Mouse (Mus musculus): Measurements from ENCODE around the gene Gys1. TPM values are rescaled to one million over a fixed set of nuclear protein-coding genes. Genes with fewer than 3 reads are reported as not detected.
A peak's percentile ranks its signal among the peaks of the same experiment; 100 is the strongest.

Gene Gys1
- polyA plus RNA-seq, 1 experiment from 2014 or later: 59.3 TPM

DNA sequence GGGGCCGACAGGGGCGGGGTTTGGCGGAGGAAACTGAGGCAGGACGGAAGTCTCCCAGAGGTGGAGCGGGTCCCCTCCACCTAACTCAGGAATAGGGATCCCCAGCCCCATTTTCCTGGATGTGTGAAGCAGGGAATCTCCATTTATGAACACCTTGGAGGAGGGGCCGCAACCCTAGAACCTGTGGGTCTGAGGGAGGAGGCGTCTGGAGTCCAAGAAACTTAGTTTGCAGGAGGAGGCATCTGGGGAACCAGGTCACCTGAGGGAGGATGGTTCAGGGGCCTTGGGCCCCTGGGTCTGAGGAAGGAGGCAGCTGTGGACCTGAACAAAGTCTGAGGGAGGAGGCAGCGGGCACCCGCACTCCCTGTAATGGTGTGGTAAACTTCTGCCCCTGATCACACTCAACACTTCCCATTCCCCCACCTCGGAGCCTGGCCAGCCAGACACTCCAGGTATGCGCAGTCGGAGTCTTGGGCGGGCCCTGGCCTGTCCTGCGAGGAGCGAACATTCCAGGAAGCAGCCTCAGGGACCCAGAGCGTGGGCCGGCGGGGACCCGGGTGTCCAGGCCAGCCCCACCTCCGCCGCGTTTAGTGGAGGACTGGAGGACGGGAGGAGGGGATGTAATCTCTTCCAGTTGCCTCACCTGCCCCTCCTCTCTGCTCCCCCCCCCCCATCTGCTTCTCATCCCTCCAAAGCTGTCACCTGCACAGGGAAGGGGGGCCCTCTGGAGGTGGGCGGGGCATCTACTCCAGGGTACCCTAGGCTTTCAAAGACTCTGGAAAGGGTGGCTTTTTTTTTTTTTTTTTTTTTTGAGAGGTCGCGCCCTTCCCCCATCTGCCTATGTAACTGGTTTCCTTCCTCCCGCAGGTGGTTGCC, 20.5 kb upstream of the Gys1 start:
- POLR2A ChIA-PET: interaction anchor here (0.6 kb wide), 1 partner anchor 136 kb away, joined by 3 read pairs; no protein-coding TSS in a partner anchor
- in situ Hi-C loops (cut with MboI; ENCODE audit: low pct_unique_long_range_greater_than_20kb): no loop called here

DNA sequence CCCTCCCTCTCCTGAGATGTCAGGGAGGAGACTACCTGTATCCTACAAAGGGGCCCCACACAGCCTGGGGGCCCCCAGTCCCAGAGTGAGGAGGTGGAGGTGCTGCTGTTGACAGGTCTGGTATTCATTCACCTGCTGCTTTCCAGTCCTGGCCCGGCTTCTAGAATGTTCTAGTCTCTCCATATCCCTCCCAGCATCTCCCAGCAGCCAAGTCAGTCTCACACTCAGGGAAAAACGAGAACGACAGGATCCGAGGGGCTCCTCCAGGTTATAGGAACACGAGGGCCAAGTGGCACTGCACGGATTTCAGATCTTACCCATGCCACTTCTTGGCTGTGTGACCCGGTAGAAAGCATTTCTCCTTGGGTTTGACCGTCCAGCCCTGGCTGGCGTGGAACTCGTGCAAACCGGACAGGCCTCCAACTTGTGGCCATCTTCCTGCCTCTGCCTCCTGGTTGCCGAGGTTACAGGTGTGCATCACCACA, 19.9 kb upstream of the Gys1 start:
- ATAC-seq (no peak), DNase-seq (ENCODE audit: low read depth, low spot score) (no peak)
- in situ Hi-C loops (cut with MboI; ENCODE audit: low pct_unique_long_range_greater_than_20kb): no loop called here
- ChIA-PET CTCF (no interaction called here), POLR2A (interaction anchor here (0.6 kb wide), 1 partner anchor 137 kb away, joined by 3 read pairs; no protein-coding TSS in a partner anchor)
- TF ChIP-seq CTCF (IDR thresholded peaks at IDR 0.05): no peak
- peaks cover 8% of the 10 kb centered on the region for H3K27me3 ChIP-seq

More for the DNA sequence above, 20.5 kb upstream of the Gys1 start:
- DNase-seq (ENCODE audit: low read depth, low spot score) (no peak), ATAC-seq (peak; percentile 5)
- H3K27me3 ChIP-seq: peaks cover 14% of the 10 kb centered on the region
- TF ChIP-seq CTCF (IDR thresholded peaks at IDR 0.05): no peak
- CTCF ChIA-PET: interaction anchor here (0.6 kb wide), 1 partner anchor 11 kb away, joined by 3 read pairs; no protein-coding TSS in a partner anchor

DNA sequence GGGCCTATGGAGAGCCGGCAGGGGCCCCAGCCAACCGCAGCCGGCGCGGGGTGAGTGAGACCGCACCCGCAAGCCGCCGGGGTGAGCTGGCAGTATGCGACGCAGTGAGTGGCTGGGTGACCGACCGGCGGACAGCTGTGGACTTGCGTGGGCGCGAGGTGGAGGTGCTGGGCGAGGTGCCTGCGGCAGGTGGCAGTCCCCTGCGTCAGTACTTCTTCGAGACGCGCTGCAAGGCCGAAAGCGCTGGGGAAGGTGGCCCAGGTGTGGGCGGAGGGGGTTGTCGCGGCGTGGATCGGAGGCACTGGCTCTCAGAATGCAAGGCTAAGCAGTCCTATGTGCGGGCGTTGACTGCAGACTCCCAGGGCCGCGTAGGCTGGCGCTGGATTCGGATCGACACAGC, 19.0 kb upstream of the Gys1 start:
- no peak for DNase-seq (ENCODE audit: low read depth, low spot score)
- peaks cover 8% of the 10 kb centered on the region for H3K27me3 ChIP-seq
- POLR2A ChIA-PET: no interaction called here
- in situ Hi-C loops (cut with MboI; ENCODE audit: low pct_unique_long_range_greater_than_20kb): no loop called here
- TF ChIP-seq CTCF (IDR thresholded peaks at IDR 0.05): no peak
- CTCF ChIA-PET: no interaction called here
- no peak for ATAC-seq

DNA sequence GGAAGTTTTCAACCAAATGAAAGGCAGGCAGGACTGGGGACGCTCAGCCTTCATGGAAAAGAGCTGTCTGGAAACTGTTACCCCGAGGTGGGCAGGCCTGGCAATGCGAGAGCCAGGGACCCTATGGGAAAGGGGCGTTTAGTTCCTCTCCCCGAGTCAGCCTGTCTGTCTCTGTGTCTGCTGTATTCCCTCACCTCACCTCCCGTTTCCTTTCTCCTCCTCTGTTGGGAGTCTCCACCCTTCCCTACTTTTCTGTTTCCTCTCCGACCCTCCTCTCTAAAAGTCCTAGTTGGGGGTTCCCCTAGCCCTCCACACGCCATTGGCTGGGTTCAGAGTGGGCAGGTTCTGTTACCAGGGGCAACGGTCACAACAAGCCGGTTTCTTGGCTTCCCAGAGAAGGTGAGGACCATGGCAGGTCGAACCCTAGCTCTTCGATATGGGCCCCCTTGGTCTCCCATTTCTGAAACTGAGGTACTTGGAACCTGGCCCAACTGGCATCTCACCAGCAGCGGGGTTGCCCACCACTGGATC, 16.6 kb upstream of the Gys1 start:
- H3K27me3 ChIP-seq: no peaks in the 10 kb centered on the region
- ChIA-PET POLR2A (interaction anchor here (1.5 to 1.8 kb wide), 2 partner anchors 17 to 18 kb away, joined by 3 to 4 read pairs; no protein-coding TSS in a partner anchor), CTCF (no interaction called here)
- no peak for DNase-seq (ENCODE audit: low read depth, low spot score)
- in situ Hi-C loops (cut with MboI; ENCODE audit: low pct_unique_long_range_greater_than_20kb): no loop called here
- TF ChIP-seq CTCF (IDR thresholded peaks at IDR 0.05): no peak
- no peak for ATAC-seq

DNA sequence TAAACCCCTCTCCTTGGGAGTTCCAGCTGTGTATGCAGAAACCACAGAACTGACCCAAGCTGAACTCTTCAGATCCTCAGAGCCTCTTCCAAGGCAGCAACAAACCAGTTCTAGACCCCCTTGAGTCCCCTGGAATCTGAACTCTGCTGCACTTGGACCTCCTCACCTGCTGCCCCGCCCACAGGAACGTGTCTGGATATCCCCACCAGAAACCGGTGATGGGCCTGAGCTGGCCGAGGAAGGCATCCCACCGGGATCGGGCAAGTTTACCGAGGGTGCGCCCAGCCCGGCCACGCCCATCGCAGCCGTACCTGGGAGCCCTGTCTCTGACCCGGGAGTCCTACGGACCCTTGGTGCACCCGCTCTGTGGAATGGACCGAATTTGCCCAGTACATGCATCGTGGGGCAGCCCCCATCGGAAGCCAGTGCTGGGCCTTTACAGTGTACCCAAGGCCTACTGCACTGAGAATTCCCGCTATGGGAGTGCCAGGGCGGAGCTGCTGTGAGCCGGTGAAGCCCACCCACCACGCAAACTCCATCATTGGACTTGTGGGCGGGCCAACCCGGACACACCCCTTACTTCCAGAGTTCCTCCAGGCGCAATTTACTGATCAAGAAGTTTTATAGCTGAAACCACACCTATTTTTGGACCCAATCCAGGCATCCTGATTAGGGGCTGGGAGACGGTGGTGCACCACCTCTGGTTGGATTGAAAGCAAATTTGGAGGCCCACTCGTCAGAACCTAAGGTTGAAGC, 14.6 kb upstream of the Gys1 start:
- in situ Hi-C loops (cut with MboI; ENCODE audit: low pct_unique_long_range_greater_than_20kb): no loop called here
- ATAC-seq: no peak
- POLR2A ChIA-PET: no interaction called here
- no peak for TF ChIP-seq CTCF (IDR thresholded peaks at IDR 0.05)
- H3K27me3 ChIP-seq: no peaks in the 10 kb centered on the region
- CTCF ChIA-PET: no interaction called here
- no peak for DNase-seq (ENCODE audit: low read depth, low spot score)

DNA sequence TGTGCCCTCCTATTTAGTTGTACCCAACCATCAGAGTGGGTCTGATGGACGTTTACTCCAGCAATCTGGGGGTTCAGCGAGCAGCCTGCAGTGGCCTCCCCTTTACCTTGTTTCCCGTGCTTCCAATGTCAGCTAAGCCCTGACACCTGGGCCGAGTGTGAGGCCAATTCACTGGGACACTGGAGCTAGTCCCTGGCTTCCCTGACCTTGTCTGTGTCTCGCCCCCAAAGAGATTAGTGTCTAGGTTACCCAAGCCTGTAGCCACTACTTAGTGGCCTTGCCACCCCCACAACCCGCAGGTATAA, 14.1 kb upstream of the Gys1 start, which contains the start of gene Lhb:
Lhb (plus strand) TSS at position 206 of the 305 bp plus-strand sequence.
- no peak for DNase-seq (ENCODE audit: low read depth, low spot score)
- no peaks in the 10 kb centered on the region for H3K27me3 ChIP-seq
- no peak for TF ChIP-seq CTCF (IDR thresholded peaks at IDR 0.05)
- ATAC-seq: no peak
- ChIA-PET POLR2A (no interaction called here), CTCF (no interaction called here)
- in situ Hi-C loops (cut with MboI; ENCODE audit: low pct_unique_long_range_greater_than_20kb): no loop called here

DNA sequence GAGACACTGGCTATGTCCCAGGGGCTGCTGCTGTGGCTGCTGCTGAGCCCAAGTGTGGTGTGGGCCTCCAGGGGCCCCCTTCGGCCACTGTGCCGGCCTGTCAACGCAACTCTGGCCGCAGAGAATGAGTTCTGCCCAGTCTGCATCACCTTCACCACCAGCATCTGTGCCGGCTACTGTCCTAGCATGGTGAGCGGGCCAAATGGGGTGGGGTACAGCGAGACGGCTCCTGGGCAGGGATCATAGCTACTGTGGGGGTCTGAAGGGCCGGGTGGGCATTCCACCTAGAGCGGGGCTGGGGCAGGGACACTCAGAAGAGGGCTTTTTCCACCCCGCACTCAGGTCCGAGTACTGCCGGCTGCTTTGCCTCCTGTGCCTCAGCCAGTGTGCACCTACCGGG, 13.4 kb upstream of the Gys1 start:
- in situ Hi-C loops (cut with MboI; ENCODE audit: low pct_unique_long_range_greater_than_20kb): no loop called here
- no peak for ATAC-seq
- no peaks in the 10 kb centered on the region for H3K27me3 ChIP-seq
- DNase-seq (ENCODE audit: low read depth, low spot score): no peak
- TF ChIP-seq CTCF (IDR thresholded peaks at IDR 0.05): no peak
- CTCF ChIA-PET: no interaction called here
- POLR2A ChIA-PET: no interaction called here

DNA sequence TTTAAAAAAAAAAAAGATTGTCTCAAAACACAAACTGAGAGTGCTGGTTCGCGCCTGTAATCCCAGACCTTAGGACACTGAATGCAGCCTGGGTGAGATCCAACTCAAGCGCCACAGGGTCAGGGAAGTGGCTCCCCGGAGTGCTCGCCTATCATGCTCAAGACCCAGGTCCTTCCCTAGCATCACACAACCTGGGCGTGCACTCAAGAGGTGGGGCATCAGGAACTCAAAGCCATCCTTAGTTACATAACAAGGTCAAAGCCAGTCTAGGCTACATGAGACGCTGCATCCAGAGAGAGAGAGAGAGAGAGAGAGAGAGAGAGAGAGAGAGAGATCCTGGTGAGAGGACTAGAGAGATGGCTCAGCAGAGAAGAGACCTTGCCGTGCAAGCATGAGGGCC, 8.1 kb upstream of the Gys1 start:
- POLR2A ChIA-PET: interaction anchor here (0.8 kb wide), 1 partner anchor 8 kb away, joined by 7 read pairs; the partner anchor contains the start of gene Gys1
- in situ Hi-C loops (cut with MboI; ENCODE audit: low pct_unique_long_range_greater_than_20kb): no loop called here
- CTCF ChIA-PET: no interaction called here
- H3K27me3 ChIP-seq: no peaks in the 10 kb centered on the region
- ATAC-seq (no peak), DNase-seq (ENCODE audit: low read depth, low spot score) (no peak)
- TF ChIP-seq CTCF (IDR thresholded peaks at IDR 0.05): no peak

DNA sequence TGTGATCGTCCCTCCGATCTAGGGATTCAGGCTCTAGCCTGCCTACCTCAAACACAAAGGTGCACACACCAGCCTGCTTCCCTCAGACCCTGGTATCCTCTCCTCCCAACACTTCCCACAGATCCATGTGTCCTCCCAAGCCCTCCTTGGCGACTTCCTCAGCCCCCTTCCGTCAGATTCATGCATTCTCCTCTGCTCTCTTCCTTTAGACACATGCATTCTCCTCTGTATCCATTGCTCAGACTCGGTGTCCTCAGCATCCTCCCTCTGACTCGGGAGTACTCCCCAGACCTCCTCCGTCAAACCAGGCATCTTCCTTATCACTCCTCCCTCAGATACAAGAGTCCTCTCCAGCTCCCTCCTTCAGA, 825 bp upstream of the Gys1 start:
- no peaks in the 10 kb centered on the region for H3K27me3 ChIP-seq
- in situ Hi-C loops (cut with MboI; ENCODE audit: low pct_unique_long_range_greater_than_20kb): no loop called here
- no peak for TF ChIP-seq CTCF (IDR thresholded peaks at IDR 0.05)
- ATAC-seq: no peak
- ChIA-PET CTCF (interaction anchor here (0.7 to 1.9 kb wide), 6 partner anchors 8 to 275 kb away, joined by 3 to 10 read pairs (median 3); no protein-coding TSS in a partner anchor), POLR2A (interaction anchor here (1.0 kb wide), 1 partner anchor 23 kb away, joined by 3 read pairs; no protein-coding TSS in a partner anchor)
- DNase-seq (ENCODE audit: low read depth, low spot score): no peak

DNA sequence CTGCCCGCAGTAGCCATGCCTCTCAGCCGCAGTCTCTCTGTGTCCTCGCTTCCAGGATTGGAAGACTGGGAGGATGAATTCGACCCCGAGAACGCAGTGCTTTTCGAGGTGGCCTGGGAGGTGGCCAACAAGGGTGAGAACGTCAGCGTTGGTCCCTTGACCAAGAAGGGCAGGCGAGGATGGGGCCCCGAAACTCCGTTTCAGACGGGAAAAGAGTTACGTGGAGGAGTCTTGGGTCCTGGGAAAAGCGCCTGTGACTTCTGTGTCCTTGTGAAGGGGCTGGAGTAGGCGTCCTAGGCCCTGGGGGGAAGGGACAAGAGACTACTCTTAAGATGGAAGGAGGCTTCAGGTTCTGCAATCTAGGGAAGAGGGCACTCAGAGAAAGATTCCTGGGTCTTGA, 394 bp downstream of the Gys1 start:
- ATAC-seq (peak; percentile 18), DNase-seq (ENCODE audit: low read depth, low spot score) (no peak)
- in situ Hi-C loops (cut with MboI; ENCODE audit: low pct_unique_long_range_greater_than_20kb): no loop called here
- no peak for TF ChIP-seq CTCF (IDR thresholded peaks at IDR 0.05)
- CTCF ChIA-PET: interaction anchor here (1.0 to 1.9 kb wide), 6 partner anchors 10 to 274 kb away, joined by 3 to 10 read pairs (median 4); no protein-coding TSS in a partner anchor
- POLR2A ChIA-PET: interaction anchor here (0.8 to 0.9 kb wide), 2 partner anchors 9 to 29 kb away, joined by 3 to 7 read pairs; no protein-coding TSS in a partner anchor
- H3K27me3 ChIP-seq: no peaks in the 10 kb centered on the region

Measured in Patski (cell line).